Mouse (Mus musculus): ENCODE measurements around the gene Akr1d1. TPM values are rescaled to one million over a fixed set of nuclear protein-coding genes. Genes with fewer than 3 reads are reported as not detected.

The Akr1d1 gene
- polyA plus RNA-seq, 1 experiment = not detected

GRCm38 (mm10) chr6:37563861-37564260, 33.9 kb downstream of the Akr1d1 start:
- DNase-seq (ENCODE audit: low read depth) = no peak
- TF ChIP-seq POLR2A (IDR thresholded peaks at IDR 0.05; ENCODE audit: borderline replicate concordance, extremely low read depth, insufficient read depth, insufficient read length, poor library complexity, severe bottlenecking) (no peak), CTCF (IDR thresholded peaks at IDR 0.05; ENCODE audit: borderline replicate concordance, extremely low read depth, insufficient read depth, insufficient read length) (no peak)

- no peak for DNase-seq (ENCODE audit: low read depth)
- TF ChIP-seq CTCF (IDR thresholded peaks at IDR 0.05; ENCODE audit: borderline replicate concordance, extremely low read depth, insufficient read depth, insufficient read length) = no peak
- no peak for TF ChIP-seq POLR2A (IDR thresholded peaks at IDR 0.05; ENCODE audit: borderline replicate concordance, extremely low read depth, insufficient read depth, insufficient read length, poor library complexity, severe bottlenecking)
These were observed 37.4 kb downstream of the Akr1d1 start for GRCm38 (mm10) chr6:37567363-37567762.

- no peak for DNase-seq (ENCODE audit: low read depth)
- TF ChIP-seq POLR2A (IDR thresholded peaks at IDR 0.05; ENCODE audit: borderline replicate concordance, extremely low read depth, insufficient read depth, insufficient read length, poor library complexity, severe bottlenecking) (no peak), CTCF (IDR thresholded peaks at IDR 0.05; ENCODE audit: borderline replicate concordance, extremely low read depth, insufficient read depth, insufficient read length) (no peak)
These were observed 42.0 kb downstream of the Akr1d1 start for GRCm38 (mm10) chr6:37571939-37572338.

- no peak for DNase-seq (ENCODE audit: low read depth)
- TF ChIP-seq CTCF (IDR thresholded peaks at IDR 0.05; ENCODE audit: borderline replicate concordance, extremely low read depth, insufficient read depth, insufficient read length) (no peak), POLR2A (IDR thresholded peaks at IDR 0.05; ENCODE audit: borderline replicate concordance, extremely low read depth, insufficient read depth, insufficient read length, poor library complexity, severe bottlenecking) (no peak)
These were observed 43.0 kb downstream of the Akr1d1 start for GRCm38 (mm10) chr6:37572935-37573334.

GRCm38 (mm10) chr6:37580476-37580875, 50.5 kb downstream of the Akr1d1 start:
- DNase-seq (ENCODE audit: low read depth) = no peak
- TF ChIP-seq POLR2A (IDR thresholded peaks at IDR 0.05; ENCODE audit: borderline replicate concordance, extremely low read depth, insufficient read depth, insufficient read length, poor library complexity, severe bottlenecking) = no peak
- no peak for TF ChIP-seq CTCF (IDR thresholded peaks at IDR 0.05; ENCODE audit: borderline replicate concordance, extremely low read depth, insufficient read depth, insufficient read length)

GRCm38 (mm10) chr6:37589340-37589962, 59.5 kb downstream of the Akr1d1 start:
- DNase-seq (ENCODE audit: low read depth) = peak; percentile 97
- TF ChIP-seq POLR2A (IDR thresholded peaks at IDR 0.05; ENCODE audit: borderline replicate concordance, extremely low read depth, insufficient read depth, insufficient read length, poor library complexity, severe bottlenecking) (no peak), CTCF (IDR thresholded peaks at IDR 0.05; ENCODE audit: borderline replicate concordance, extremely low read depth, insufficient read depth, insufficient read length) (peak; percentile 84)

GRCm38 (mm10) chr6:37590800-37591199, 60.8 kb downstream of the Akr1d1 start:
- TF ChIP-seq CTCF (IDR thresholded peaks at IDR 0.05; ENCODE audit: borderline replicate concordance, extremely low read depth, insufficient read depth, insufficient read length) (no peak), POLR2A (IDR thresholded peaks at IDR 0.05; ENCODE audit: borderline replicate concordance, extremely low read depth, insufficient read depth, insufficient read length, poor library complexity, severe bottlenecking) (no peak)

GRCm38 (mm10) chr6:37592101-37593032, 62.4 kb downstream of the Akr1d1 start:
- DNase-seq (ENCODE audit: low read depth) = peak; percentile 92
- TF ChIP-seq POLR2A (IDR thresholded peaks at IDR 0.05; ENCODE audit: borderline replicate concordance, extremely low read depth, insufficient read depth, insufficient read length, poor library complexity, severe bottlenecking) = no peak
- TF ChIP-seq CTCF (IDR thresholded peaks at IDR 0.05; ENCODE audit: borderline replicate concordance, extremely low read depth, insufficient read depth, insufficient read length) = peak; percentile 66; the same call in 1 of the 2 replicates

More at GRCm38 (mm10) chr6:37590800-37591199, 60.8 kb downstream of the Akr1d1 start:
- peak; percentile 19 for DNase-seq (ENCODE audit: low read depth)

- no peak for TF ChIP-seq CTCF (IDR thresholded peaks at IDR 0.05; ENCODE audit: borderline replicate concordance, extremely low read depth, insufficient read depth, insufficient read length)
- TF ChIP-seq POLR2A (IDR thresholded peaks at IDR 0.05; ENCODE audit: borderline replicate concordance, extremely low read depth, insufficient read depth, insufficient read length, poor library complexity, severe bottlenecking) = no peak
- peak; percentile 77 for DNase-seq (ENCODE audit: low read depth)
These were observed 63.0 kb downstream of the Akr1d1 start for GRCm38 (mm10) chr6:37593033-37593374.

GRCm38 (mm10) chr6:37593551-37594089, 63.6 kb downstream of the Akr1d1 start:
- TF ChIP-seq CTCF (IDR thresholded peaks at IDR 0.05; ENCODE audit: borderline replicate concordance, extremely low read depth, insufficient read depth, insufficient read length) (no peak), POLR2A (IDR thresholded peaks at IDR 0.05; ENCODE audit: borderline replicate concordance, extremely low read depth, insufficient read depth, insufficient read length, poor library complexity, severe bottlenecking) (no peak)

GRCm38 (mm10) chr6:37597088-37597487, 67.1 kb downstream of the Akr1d1 start:
- no peak for DNase-seq (ENCODE audit: low read depth)
- TF ChIP-seq CTCF (IDR thresholded peaks at IDR 0.05; ENCODE audit: borderline replicate concordance, extremely low read depth, insufficient read depth, insufficient read length) = no peak
- no peak for TF ChIP-seq POLR2A (IDR thresholded peaks at IDR 0.05; ENCODE audit: borderline replicate concordance, extremely low read depth, insufficient read depth, insufficient read length, poor library complexity, severe bottlenecking)

More at GRCm38 (mm10) chr6:37593551-37594089, 63.6 kb downstream of the Akr1d1 start:
- DNase-seq (ENCODE audit: low read depth) = peak; percentile 68

Data from brain, embryonic 14.5 days (tissue).